ENCODE assay signal across 18 mouse cellular contexts in the genomic region with DNA sequence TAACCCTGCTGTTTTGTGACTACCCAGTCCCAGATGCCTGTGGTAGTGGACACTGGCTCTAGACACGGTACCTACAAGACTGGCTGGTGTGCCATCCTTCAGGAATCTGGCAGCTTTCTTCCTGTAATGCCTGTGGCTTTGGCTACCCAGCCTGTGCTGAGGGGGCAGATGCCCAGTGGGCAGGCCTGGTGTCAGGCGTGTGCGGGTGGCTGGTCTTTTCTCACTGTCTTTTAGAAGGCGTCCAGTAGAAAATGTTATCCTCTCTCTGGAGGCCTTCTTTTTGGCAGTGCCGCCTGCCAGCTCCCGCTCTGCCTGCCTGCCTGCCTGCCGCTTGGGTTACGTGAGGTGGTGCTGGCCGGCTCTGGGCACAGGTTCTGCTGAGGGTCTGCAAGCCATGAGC. TPM values are rescaled to one million over a fixed set of nuclear protein-coding genes. Genes with fewer than 3 reads are reported as not detected.
DNase-seq lines count a peak whose midpoint lies in the region; ATAC-seq and TF ChIP-seq lines count a peak whose summit lies in the region.
"Had no signal": no experiment of that assay in that cellular context is flagged by ENCODE, and none has a peak within 500 bp of the region (broad histone marks: within the 10 kb centered on the region; RNA-seq: fewer than 3 reads in every experiment).

No protein-coding gene starts in this region.

- H3K36me3 ChIP-seq in neural tube, embryonic 13.5 days, result peaks cover 71% of the 10 kb centered on the region
- peaks cover 34% of the 10 kb centered on the region for H3K36me3 ChIP-seq in neural tube, embryonic 15.5 days

- H3K9me3 ChIP-seq in neural tube, embryonic 13.5 days, result no peaks in the 10 kb centered on the region
- H3K9me3 ChIP-seq in neural tube, embryonic 15.5 days (replicated peaks), result no peaks in the 10 kb centered on the region
- H3K9me3 ChIP-seq: embryonic facial prominence, embryonic 15.5 days; forebrain, embryonic 12.5 days; heart, embryonic 15.5 days; hindbrain, embryonic 15.5 days; limb, embryonic 15.5 days had no signal

- H3K4me1 ChIP-seq in neural tube, embryonic 13.5 days (replicated peaks), result peaks cover 97% of the 10 kb centered on the region
- peaks cover 60% of the 10 kb centered on the region for H3K4me1 ChIP-seq in neural tube, embryonic 15.5 days

- H3K27me3 ChIP-seq in neural tube, embryonic 13.5 days, result no peaks in the 10 kb centered on the region
- H3K27me3 ChIP-seq in neural tube, embryonic 15.5 days (replicated peaks), result no peaks in the 10 kb centered on the region
- H3K27me3 ChIP-seq: embryonic facial prominence, embryonic 15.5 days; forebrain, embryonic 12.5 days; heart, embryonic 15.5 days; hindbrain, embryonic 15.5 days; limb, embryonic 15.5 days had no signal

- no peak for TF ChIP-seq CTCF in layer of hippocampus, adult 2 months (conservative IDR thresholded peaks at IDR 0.05)

- H3K4me2 ChIP-seq in neural tube, embryonic 13.5 days, result no peak overlapping the region
- no peak overlapping the region; the same call in 1 of the 2 replicates for H3K4me2 ChIP-seq in neural tube, embryonic 15.5 days
- H3K4me2 ChIP-seq: embryonic facial prominence, embryonic 15.5 days; forebrain, embryonic 12.5 days; heart, embryonic 15.5 days; hindbrain, embryonic 15.5 days; limb, embryonic 15.5 days had no signal

- ATAC-seq in cerebellum, adult (ENCODE audit: insufficient number of reproducible peaks, low FRiP score, low TSS enrichment), result peak; percentile 28; the same call in 1 of the 2 replicates
- no peak for ATAC-seq in neural tube, embryonic 13.5 days (ENCODE audit: low read depth)
- ATAC-seq in neural tube, embryonic 15.5 days (ENCODE audit: low FRiP score), result no peak

- 0 out of 2 replicates have a peak overlapping the region, but pooled peaks have one; percentile 39 for H3K9ac ChIP-seq in neural tube, embryonic 13.5 days
- no peak overlapping the region for H3K9ac ChIP-seq in neural tube, embryonic 15.5 days (replicated peaks)
- H3K9ac ChIP-seq: embryonic facial prominence, embryonic 15.5 days; forebrain, embryonic 12.5 days; heart, embryonic 15.5 days; hindbrain, embryonic 15.5 days; limb, embryonic 15.5 days had no signal

- whole genome bisulfite sequencing in neural tube, embryonic 13.5 days, result 75% methylated on average over 9 of the region's 9 CpGs
- WGBS in neural tube, embryonic 15.5 days, result 59% methylated on average over 9 of the region's 9 CpGs

- H3K27ac ChIP-seq in layer of hippocampus, adult 2 months, result peak overlapping the region; percentile 82
- H3K27ac ChIP-seq in neural tube, embryonic 13.5 days (replicated peaks), result 0 out of 2 replicates have a peak overlapping the region, but pooled peaks have one; percentile 18
- H3K27ac ChIP-seq in neural tube, embryonic 15.5 days (replicated peaks), result no peak overlapping the region
- H3K27ac ChIP-seq: embryonic facial prominence, embryonic 15.5 days; forebrain, embryonic 12.5 days; heart, embryonic 15.5 days; hindbrain, embryonic 15.5 days; limb, embryonic 15.5 days had no signal

- H3K4me3 ChIP-seq in layer of hippocampus, adult 2 months, result no peak overlapping the region
- no peak overlapping the region for H3K4me3 ChIP-seq in neural tube, embryonic 13.5 days
- H3K4me3 ChIP-seq in neural tube, embryonic 15.5 days (replicated peaks), result no peak overlapping the region
- H3K4me3 ChIP-seq: embryonic facial prominence, embryonic 15.5 days; forebrain, embryonic 12.5 days; heart, embryonic 15.5 days; hindbrain, embryonic 15.5 days; limb, embryonic 15.5 days had no signal

- DNase-seq in cerebellum, adult 11 months, result no peak
- DNase-seq in layer of hippocampus, adult 2 months (ENCODE audit: low spot score in 2 of 2), result no peak
- no peak for DNase-seq in layer of hippocampus, adult 9-10 months (ENCODE audit: low spot score)
- no peak for DNase-seq in adipocyte (ENCODE audit: low spot score)
- no peak for DNase-seq in natural killer cell, adult 2 months (ENCODE audit: low spot score in 2 of 2)
- DNase-seq: heart, adult 11 months; kidney, adult 2 months; kidney, postnatal 4 days; lung, postnatal 10 days; right cerebral cortex, adult 18-20 months had no signal

RNA-seq across cellular contexts. Expression of gene Ssbp3, which starts 15.9 kb away (rescaled TPM):
- total RNA-seq in layer of hippocampus, adult 2 months (2021), result 100 to 1,000 TPM; 157 TPM
- 186 and 191 TPM in 2 replicates for polyA plus RNA-seq in neural tube, embryonic 13.5 days (2015; fragmentation: Nextera tagmentation; extraction: Ambion mirVana)
- polyA plus RNA-seq in neural tube, embryonic 15.5 days (2015; fragmentation: Nextera tagmentation; extraction: Ambion mirVana), result 118 and 130 TPM in 2 replicates
